Mouse (Mus musculus) myocyte (in vitro differentiated cells): ENCODE data around the gene Lrrc20.

Experiments
- E2F4 ChIP-seq: IDR thresholded peaks from one replicate; pipeline ENCODE4 v1.6.1; 2011; ENCODE audit warnings: mild to moderate bottlenecking, control low read depth, moderate library complexity; ENCODE audit not compliant: insufficient read depth
- MAX ChIP-seq: IDR thresholded peaks from one replicate; pipeline ENCODE4 v1.6.1; 2011; ENCODE audit warnings: low read depth, mild to moderate bottlenecking, control low read depth
- MYOG ChIP-seq, 3 experiments: IDR thresholded peaks; one replicate each; pipeline ENCODE4 v1.6.1; 2011; ENCODE audit warnings: control low read depth in 2 of 3, low read depth in 2 of 3, mild to moderate bottlenecking in 2 of 3; ENCODE audit not compliant: insufficient read length in 2 of 3, control insufficient read depth in 1 of 3, insufficient read depth in 1 of 3
- POLR2A ChIP-seq: IDR thresholded peaks from one replicate; pipeline ENCODE4 v1.6.1; 2011; ENCODE audit warnings: low read depth, mild to moderate bottlenecking, control low read depth, moderate library complexity; ENCODE audit not compliant: insufficient read length
- POLR2AphosphoS2 ChIP-seq: IDR thresholded peaks from one replicate; pipeline ENCODE4 v1.6.1; 2011; ENCODE audit warnings: low read depth, control low read depth; ENCODE audit not compliant: insufficient read length
- SRF ChIP-seq: IDR thresholded peaks from one replicate; pipeline ENCODE4 v1.6.1; 2011; ENCODE audit warnings: low read depth; ENCODE audit not compliant: control insufficient read depth, insufficient read length
- TCF12 ChIP-seq: IDR thresholded peaks from one replicate; pipeline ENCODE4 v1.6.1; 2011; ENCODE audit warnings: mild to moderate bottlenecking, control low read depth; ENCODE audit not compliant: poor library complexity, insufficient read depth, severe bottlenecking
- USF1 ChIP-seq: IDR thresholded peaks from one replicate; pipeline ENCODE4 v1.6.1; 2011; ENCODE audit warnings: low read depth, mild to moderate bottlenecking, control low read depth, moderate library complexity

DNA sequence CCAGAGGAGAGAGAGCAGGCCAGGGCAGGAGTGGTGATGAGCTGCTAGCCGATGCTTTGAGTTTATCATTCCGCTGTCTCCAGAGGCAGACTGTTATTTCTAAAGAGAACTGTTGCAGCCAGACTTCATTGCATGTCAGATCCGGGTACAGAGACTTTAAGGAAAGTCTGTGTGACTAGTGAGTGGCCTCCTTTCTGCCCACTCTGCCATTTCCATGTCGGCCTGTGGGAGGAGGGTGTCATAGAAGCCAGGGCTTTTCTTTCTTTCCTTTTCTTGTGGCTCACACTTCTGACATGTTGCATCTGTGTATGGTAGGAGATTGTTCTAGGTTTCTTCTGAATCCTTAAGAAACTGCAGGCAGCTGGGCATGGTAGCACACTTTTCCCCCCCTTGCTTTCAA lies 88.8 kb downstream of the Lrrc20 start:
- TF ChIP-seq POLR2A (no peak), USF1 (no peak), E2F4 (no peak), MYOG (IDR thresholded peaks at IDR 0.05; ENCODE audit: control insufficient read depth in 1 of 3, insufficient read depth in 1 of 3, insufficient read length in 2 of 3, low read depth in 2 of 3) (no peak), TCF12 (no peak), MAX (no peak), SRF (no peak), POLR2AphosphoS2 (no peak)
